Mouse (Mus musculus) stomach, postnatal 0 days (tissue): ENCODE data around the gene Vps13d.

Experiments
- CTCF ChIP-seq: IDR thresholded peaks from 2 replicates; pipeline ENCODE4 v1.5.1; 2016; ENCODE audit warnings: antibody characterized with exemption, low read depth, mild to moderate bottlenecking, moderate library complexity
- EP300 ChIP-seq: optimal IDR thresholded peaks from 2 replicates; pipeline ENCODE3; 2016; ENCODE audit warnings: antibody characterized with exemption

DNA sequence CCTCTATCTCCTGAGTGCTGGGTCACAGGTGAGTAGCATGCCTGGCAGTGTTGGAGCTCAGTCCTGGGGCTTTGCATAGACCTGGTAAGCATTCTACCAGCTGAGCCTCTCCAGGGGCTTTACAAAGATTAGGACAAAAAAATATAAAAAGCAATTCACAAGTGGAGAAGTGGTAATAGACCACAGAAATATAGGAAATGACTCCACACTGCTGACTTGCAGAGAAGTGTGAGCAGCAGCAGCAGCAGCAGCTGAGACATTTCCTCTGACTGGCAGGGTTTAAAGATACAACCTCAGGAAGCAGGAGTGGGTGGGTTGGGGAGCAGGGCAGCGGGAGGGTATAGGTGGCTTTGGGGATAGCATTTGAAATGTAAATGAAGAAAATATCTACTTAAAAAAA is 199.0 kb downstream of the Vps13d start:
- TF ChIP-seq CTCF: no peak
- TF ChIP-seq EP300: no peak
